Mouse (Mus musculus): Measurements from ENCODE around the gene Tmbim6. TPM values are rescaled to one million over a fixed set of nuclear protein-coding genes. Genes with fewer than 3 reads are reported as not detected.

Tmbim6 gene
- polyA plus RNA-seq, 1 experiment from 2014 or later, result 359 TPM

DNA sequence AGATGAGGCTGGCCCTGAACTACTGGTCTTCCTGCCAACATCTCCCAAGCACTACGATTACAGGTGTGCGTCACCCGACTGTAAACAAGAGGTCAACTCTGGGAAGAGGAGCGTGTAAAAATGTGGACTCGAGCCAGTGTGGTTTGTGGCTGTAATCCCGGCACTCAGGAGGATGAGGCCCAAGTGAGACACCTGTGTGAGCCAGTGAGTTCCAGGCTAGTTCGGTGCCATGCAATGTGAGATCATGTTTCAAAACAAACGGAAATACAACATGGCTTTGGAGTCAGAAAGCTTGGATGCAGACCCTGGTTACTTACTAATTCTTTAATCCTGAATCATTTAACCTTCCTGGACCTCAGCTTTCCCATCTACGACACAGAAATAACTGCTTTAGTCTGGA, 33.7 kb upstream of the Tmbim6 start:
- ATAC-seq (ENCODE audit: low read depth), result no peak
- H3K4me1 ChIP-seq (ENCODE audit: control insufficient read depth, low read depth, low read length), result no peaks in the 10 kb centered on the region
- H3K9ac ChIP-seq (ENCODE audit: low read depth, low read length), result no peak overlapping the region
- H3K4me2 ChIP-seq (ENCODE audit: low read depth, low read length), result no peak overlapping the region
- 64% methylated on average over 9 of the region's 9 CpGs for WGBS (ENCODE audit: insufficient replicate concordance)
- H3K36me3 ChIP-seq (ENCODE audit: control insufficient read depth, insufficient read depth), result no peaks in the 10 kb centered on the region
- H3K4me3 ChIP-seq (ENCODE audit: low read depth, low read length), result no peak overlapping the region
- H3K9me3 ChIP-seq (replicated peaks; ENCODE audit: control insufficient read depth, low read length), result no peaks in the 10 kb centered on the region
- H3K27ac ChIP-seq (ENCODE audit: low read length), result no peak overlapping the region
- H3K27me3 ChIP-seq (ENCODE audit: control insufficient read depth, insufficient read depth, low read depth, low read length), result no peaks in the 10 kb centered on the region

DNA sequence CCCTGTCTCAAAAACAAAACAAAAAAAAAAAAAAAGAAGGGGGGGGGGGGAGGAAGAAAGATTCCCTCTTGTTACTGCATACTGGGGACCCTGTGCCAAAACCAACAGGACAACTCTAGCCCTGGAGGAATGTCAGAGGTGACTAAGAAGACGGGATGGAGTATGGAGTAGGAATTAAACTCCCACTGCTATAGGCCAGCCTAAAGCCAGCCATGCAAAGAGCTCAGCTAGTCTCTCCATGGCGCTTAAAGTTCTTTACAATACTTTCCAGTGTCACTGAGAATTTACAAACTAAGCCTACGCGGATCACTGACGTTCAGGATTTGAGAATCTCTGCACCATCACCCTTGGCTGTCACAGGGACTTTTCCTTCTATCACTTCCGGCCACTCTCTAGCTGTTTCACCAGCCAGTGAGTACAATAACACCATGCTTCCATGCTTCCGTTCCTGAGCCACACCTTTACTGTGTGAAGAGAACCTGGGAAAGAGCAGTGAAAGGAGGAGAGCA, 28.6 kb upstream of the Tmbim6 start:
- H3K27me3 ChIP-seq (ENCODE audit: control insufficient read depth, insufficient read depth, low read depth, low read length), result peaks cover 4% of the 10 kb centered on the region
- no peak overlapping the region for H3K9ac ChIP-seq (ENCODE audit: low read depth, low read length)
- 60% methylated on average over 7 of the region's 7 CpGs for WGBS (ENCODE audit: insufficient replicate concordance)
- ATAC-seq (ENCODE audit: low read depth), result no peak
- H3K9me3 ChIP-seq (replicated peaks; ENCODE audit: control insufficient read depth, low read length), result no peaks in the 10 kb centered on the region
- no peak overlapping the region for H3K4me3 ChIP-seq (ENCODE audit: low read depth, low read length)
- no peak overlapping the region for H3K27ac ChIP-seq (ENCODE audit: low read length)
- no peaks in the 10 kb centered on the region for H3K36me3 ChIP-seq (ENCODE audit: control insufficient read depth, insufficient read depth)
- peaks cover 4% of the 10 kb centered on the region; the same call in 1 of the 2 replicates for H3K4me1 ChIP-seq (ENCODE audit: control insufficient read depth, low read depth, low read length)
- H3K4me2 ChIP-seq (ENCODE audit: low read depth, low read length), result no peak overlapping the region

DNA sequence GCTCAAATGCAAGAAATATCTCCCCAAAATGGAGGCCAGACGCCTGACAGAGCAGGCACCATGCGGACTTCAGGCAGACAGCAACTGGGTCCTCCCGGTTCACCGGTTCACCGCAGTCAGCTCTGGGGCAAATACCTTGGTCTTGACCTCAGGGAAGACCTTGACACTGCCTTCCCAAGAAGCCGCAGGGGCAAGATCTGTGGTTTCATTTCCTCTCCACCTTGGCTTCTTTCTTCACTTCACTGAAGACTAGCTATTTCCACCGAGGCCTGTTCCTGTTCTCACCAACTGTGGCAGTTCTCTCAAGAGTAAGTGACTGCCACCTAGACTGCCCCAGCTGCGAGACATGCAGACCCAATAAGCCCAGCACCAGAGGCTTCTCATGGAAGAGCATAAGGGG, 27.8 kb upstream of the Tmbim6 start:
- peaks cover 12% of the 10 kb centered on the region for H3K27me3 ChIP-seq (ENCODE audit: control insufficient read depth, insufficient read depth, low read depth, low read length)
- WGBS (ENCODE audit: insufficient replicate concordance), result 26% methylated on average over 8 of the region's 8 CpGs
- ATAC-seq (ENCODE audit: low read depth), result no peak
- H3K27ac ChIP-seq (ENCODE audit: low read length), result no peak overlapping the region
- H3K4me1 ChIP-seq (ENCODE audit: control insufficient read depth, low read depth, low read length), result peaks cover 5% of the 10 kb centered on the region
- no peaks in the 10 kb centered on the region for H3K36me3 ChIP-seq (ENCODE audit: control insufficient read depth, insufficient read depth)
- H3K4me3 ChIP-seq (ENCODE audit: low read depth, low read length), result no peak overlapping the region
- no peak overlapping the region for H3K4me2 ChIP-seq (ENCODE audit: low read depth, low read length)
- no peaks in the 10 kb centered on the region for H3K9me3 ChIP-seq (replicated peaks; ENCODE audit: control insufficient read depth, low read length)
- H3K9ac ChIP-seq (ENCODE audit: low read depth, low read length), result no peak overlapping the region

DNA sequence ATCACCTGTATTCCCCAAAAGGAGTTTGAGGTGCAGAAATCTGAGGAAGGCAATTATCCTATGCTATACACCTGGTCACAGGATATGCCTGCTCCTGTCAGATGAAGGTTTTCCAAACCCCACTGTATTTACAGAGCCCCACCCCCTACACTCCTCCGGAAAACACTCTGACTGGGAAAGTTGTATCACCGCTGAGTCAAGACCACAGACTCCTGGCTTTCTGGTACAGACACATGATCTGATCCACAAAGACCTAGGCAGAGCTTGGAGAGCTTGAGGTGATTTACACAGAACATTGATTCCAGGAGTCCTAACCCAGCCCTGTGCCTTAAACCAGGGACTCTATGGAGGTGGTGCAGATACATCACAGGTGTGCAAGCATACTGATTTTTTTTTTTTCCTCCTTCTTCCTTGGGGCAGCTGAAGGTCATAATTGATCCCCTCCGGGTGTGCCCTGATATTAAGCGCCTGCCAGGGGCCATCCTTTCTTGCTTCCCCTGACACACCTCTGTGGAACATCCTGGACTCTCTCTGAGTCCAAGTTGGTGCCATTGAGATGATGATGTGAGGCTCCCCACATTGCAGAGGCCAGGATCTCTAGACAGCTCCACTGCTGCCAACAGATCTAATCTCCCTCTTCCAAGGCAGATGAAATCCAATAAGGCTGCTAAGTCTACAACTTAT, 24.0 kb upstream of the Tmbim6 start:
- Histone ChIP-seq H3K4me2 (ENCODE audit: low read depth, low read length) (peak overlapping the region; percentile 63; the same call in 1 of the 2 replicates), H3K4me3 (ENCODE audit: low read depth, low read length) (no peak overlapping the region), H3K36me3 (ENCODE audit: control insufficient read depth, insufficient read depth) (no peaks in the 10 kb centered on the region), H3K4me1 (ENCODE audit: control insufficient read depth, low read depth, low read length) (peaks cover 10% of the 10 kb centered on the region), H3K27me3 (ENCODE audit: control insufficient read depth, insufficient read depth, low read depth, low read length) (peaks cover 20% of the 10 kb centered on the region), H3K9me3 (replicated peaks; ENCODE audit: control insufficient read depth, low read length) (no peaks in the 10 kb centered on the region), H3K27ac (ENCODE audit: low read length) (no peak overlapping the region), H3K9ac (ENCODE audit: low read depth, low read length) (no peak overlapping the region)
- ATAC-seq (ENCODE audit: low read depth), result no peak
- WGBS (ENCODE audit: insufficient replicate concordance), result 32% methylated on average over 4 of the region's 4 CpGs

DNA sequence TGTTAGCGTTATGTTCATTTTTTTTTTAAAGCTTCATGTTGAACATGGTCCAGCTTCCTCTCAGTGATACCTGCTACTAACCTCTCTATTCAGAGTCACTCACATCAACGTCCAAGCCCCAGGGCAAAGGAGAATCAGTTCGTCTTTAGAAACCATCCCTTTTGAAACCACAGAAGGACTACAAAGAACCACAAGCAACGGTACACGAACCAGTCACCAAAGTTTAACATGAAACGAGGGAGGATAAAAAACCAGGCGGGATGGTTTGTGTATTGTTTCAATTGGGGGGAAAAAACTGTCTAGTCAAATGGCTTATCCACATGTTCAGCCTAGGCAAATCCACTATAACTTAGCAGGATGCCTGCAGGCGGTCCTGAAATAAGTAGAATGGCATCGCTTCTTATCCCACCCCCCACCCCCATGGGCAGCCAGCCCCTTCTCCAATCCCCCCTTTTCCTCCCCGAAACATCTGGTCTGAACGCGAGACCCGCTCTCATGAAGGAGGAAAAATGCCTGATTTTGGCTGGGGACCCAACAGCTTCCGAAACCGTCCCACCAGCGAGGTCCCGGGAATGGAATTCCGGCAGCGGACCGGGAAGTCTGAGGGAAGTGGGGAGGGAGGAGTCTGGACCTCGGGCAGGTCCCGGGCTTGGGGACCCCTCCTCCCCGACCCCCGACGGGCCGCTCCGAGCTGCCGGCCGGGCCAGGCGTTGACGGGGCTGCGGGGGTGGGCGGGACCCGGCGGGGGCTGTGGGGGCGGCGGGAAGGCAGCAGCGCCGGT, 23.1 kb upstream of the Tmbim6 start:
- peak overlapping the region; percentile 63 for H3K4me2 ChIP-seq (ENCODE audit: low read depth, low read length)
- peak overlapping the region; percentile 61 for H3K4me3 ChIP-seq (ENCODE audit: low read depth, low read length)
- H3K9ac ChIP-seq (ENCODE audit: low read depth, low read length), result peak overlapping the region; percentile 62
- peak overlapping the region; percentile 15 for H3K27ac ChIP-seq (ENCODE audit: low read length)
- no peaks in the 10 kb centered on the region for H3K36me3 ChIP-seq (ENCODE audit: control insufficient read depth, insufficient read depth)
- peaks cover 20% of the 10 kb centered on the region for H3K27me3 ChIP-seq (ENCODE audit: control insufficient read depth, insufficient read depth, low read depth, low read length)
- peaks cover 10% of the 10 kb centered on the region for H3K4me1 ChIP-seq (ENCODE audit: control insufficient read depth, low read depth, low read length)
- H3K9me3 ChIP-seq (replicated peaks; ENCODE audit: control insufficient read depth, low read length), result no peaks in the 10 kb centered on the region
- WGBS (ENCODE audit: insufficient replicate concordance), result 1% methylated on average over 34 of the region's 39 CpGs
- ATAC-seq (ENCODE audit: low read depth), result peak; percentile 30

DNA sequence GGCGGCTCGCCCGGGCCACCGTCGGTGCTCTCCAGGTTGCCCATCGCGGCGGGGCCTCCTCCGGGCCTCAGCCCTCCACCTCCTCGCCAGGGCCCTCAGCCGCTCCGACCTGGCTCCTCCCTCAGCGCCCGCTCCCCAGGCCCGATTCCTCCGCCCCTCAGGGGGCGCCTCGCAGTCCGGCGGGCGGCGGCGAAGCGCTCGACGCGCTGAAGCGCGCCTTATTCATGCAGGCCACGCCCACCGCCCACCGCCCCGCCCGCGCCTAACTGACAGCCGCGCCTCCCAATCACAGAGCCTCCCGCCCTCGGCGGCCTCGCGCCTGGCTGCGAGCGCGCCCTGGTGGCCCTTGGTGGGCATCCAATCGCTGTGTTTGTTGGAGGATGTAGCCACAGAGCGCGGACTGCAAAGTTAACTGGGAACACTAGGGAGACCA, 22.4 kb upstream of the Tmbim6 start, which contains the start of gene Fmnl3:
Gene Fmnl3, minus strand, starts transcription at position 224 of the 433 bp plus-strand sequence.
- peak within 1 kb of the TSS; percentile 62 for H3K9ac ChIP-seq (ENCODE audit: low read depth, low read length)
- under 1% methylated on average over 39 of the region's 48 CpGs for WGBS (ENCODE audit: insufficient replicate concordance)

DNA sequence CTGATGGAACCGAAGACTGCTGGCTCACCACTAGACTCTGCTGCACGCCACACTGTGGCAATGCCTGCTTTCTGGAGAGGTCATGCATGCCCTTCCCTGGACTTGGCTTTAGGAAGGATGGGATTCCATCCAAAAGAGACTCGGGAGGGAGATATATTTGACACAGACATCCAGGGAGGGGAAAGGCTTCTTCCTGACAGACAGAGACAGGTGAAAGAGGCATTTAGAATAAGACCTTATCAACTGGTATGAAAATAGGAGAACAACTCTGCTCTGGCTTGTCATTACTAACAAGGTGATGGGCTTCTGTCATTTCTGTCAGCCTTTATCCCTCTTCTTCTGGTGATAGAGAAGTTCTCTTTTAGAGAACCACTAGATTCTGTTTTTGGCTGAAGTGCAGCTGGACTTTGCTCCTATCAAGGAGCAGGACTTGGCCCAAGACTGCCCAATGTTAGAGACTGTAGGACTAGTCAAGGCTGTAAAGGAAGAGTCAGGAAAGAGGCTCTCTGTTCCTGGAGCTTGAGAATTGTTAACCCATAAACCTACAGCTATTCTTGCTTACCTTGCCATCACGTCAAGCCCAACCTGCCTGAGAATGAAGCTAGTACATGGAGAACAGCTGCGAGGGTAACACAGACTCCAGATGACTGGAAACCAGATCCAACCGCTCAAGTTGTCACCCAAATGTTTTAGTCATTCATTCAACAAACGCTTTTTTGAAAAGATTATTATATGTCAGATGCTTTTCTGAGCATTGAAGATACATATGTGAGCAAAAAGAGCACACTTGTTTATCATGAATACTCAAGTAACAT, 20.9 kb upstream of the Tmbim6 start:
- H3K4me3 ChIP-seq (ENCODE audit: low read depth, low read length), result no peak overlapping the region
- H3K9me3 ChIP-seq (replicated peaks; ENCODE audit: control insufficient read depth, low read length), result no peaks in the 10 kb centered on the region
- no peak overlapping the region for H3K27ac ChIP-seq (ENCODE audit: low read length)
- no peak for ATAC-seq (ENCODE audit: low read depth)
- H3K36me3 ChIP-seq (ENCODE audit: control insufficient read depth, insufficient read depth), result no peaks in the 10 kb centered on the region
- H3K4me2 ChIP-seq (ENCODE audit: low read depth, low read length), result no peak overlapping the region
- H3K4me1 ChIP-seq (ENCODE audit: control insufficient read depth, low read depth, low read length), result peaks cover 10% of the 10 kb centered on the region
- H3K27me3 ChIP-seq (ENCODE audit: control insufficient read depth, insufficient read depth, low read depth, low read length), result peaks cover 20% of the 10 kb centered on the region
- no peak overlapping the region for H3K9ac ChIP-seq (ENCODE audit: low read depth, low read length)
- 65% methylated on average over 7 of the region's 7 CpGs for WGBS (ENCODE audit: insufficient replicate concordance)

More for the DNA sequence above, 22.4 kb upstream of the Tmbim6 start, which contains the start of gene Fmnl3:
- Histone ChIP-seq H3K36me3 (ENCODE audit: control insufficient read depth, insufficient read depth) (no peaks in the 10 kb centered on the region), H3K9me3 (replicated peaks; ENCODE audit: control insufficient read depth, low read length) (no peaks in the 10 kb centered on the region), H3K4me2 (ENCODE audit: low read depth, low read length) (peak within 1 kb of the TSS; percentile 63), H3K4me3 (ENCODE audit: low read depth, low read length) (peak within 1 kb of the TSS; percentile 61), H3K27me3 (ENCODE audit: control insufficient read depth, insufficient read depth, low read depth, low read length) (peaks cover 20% of the 10 kb centered on the region), H3K4me1 (ENCODE audit: control insufficient read depth, low read depth, low read length) (peaks cover 10% of the 10 kb centered on the region), H3K27ac (ENCODE audit: low read length) (peak within 1 kb of the TSS; percentile 15)
- peak; percentile 88 for ATAC-seq (ENCODE audit: low read depth)

DNA sequence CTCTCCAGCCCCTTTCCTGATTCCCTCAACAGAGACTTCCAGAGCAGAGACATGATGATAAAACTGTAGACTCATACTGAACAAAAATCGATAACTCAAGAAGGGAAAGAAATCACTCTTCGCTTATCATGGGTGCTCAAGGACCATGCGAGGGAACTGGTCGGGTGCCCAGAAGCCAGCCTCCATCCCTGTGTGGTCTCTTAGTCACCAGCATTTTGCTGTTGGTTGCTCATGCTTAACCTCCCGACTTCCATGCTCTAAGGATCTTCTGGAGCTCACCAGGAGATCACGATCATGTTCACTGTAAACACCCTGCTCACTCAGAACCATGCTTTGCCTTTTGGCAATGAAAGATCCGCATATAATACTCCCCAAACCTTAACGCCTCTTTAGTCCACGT, 19.9 kb upstream of the Tmbim6 start:
- Histone ChIP-seq H3K27ac (ENCODE audit: low read length) (no peak overlapping the region), H3K4me3 (ENCODE audit: low read depth, low read length) (no peak overlapping the region), H3K4me2 (ENCODE audit: low read depth, low read length) (no peak overlapping the region), H3K9me3 (replicated peaks; ENCODE audit: control insufficient read depth, low read length) (no peaks in the 10 kb centered on the region), H3K27me3 (ENCODE audit: control insufficient read depth, insufficient read depth, low read depth, low read length) (peaks cover 20% of the 10 kb centered on the region), H3K36me3 (ENCODE audit: control insufficient read depth, insufficient read depth) (no peaks in the 10 kb centered on the region), H3K9ac (ENCODE audit: low read depth, low read length) (no peak overlapping the region), H3K4me1 (ENCODE audit: control insufficient read depth, low read depth, low read length) (peaks cover 10% of the 10 kb centered on the region)
- WGBS (ENCODE audit: insufficient replicate concordance), result 61% methylated on average over 9 of the region's 9 CpGs
- no peak for ATAC-seq (ENCODE audit: low read depth)
